Mouse (Mus musculus): ENCODE data around the gene Bcor.

The Bcor gene

GRCm38 (mm10) chrX:12127106-12127670 is 33.0 kb downstream of the Bcor start:
- no peak for DNase-seq (ENCODE audit: low spot score in 2 of 2)

- DNase-seq (ENCODE audit: low spot score in 2 of 2) = no peak
These were observed 33.6 kb downstream of the Bcor start for GRCm38 (mm10) chrX:12126408-12127105.

GRCm38 (mm10) chrX:12124571-12124970 is 35.6 kb downstream of the Bcor start:
- no peak for DNase-seq (ENCODE audit: low spot score in 2 of 2)

GRCm38 (mm10) chrX:12123687-12124087 is 36.5 kb downstream of the Bcor start:
- DNase-seq (ENCODE audit: low spot score in 2 of 2) = no peak

- peak in 1 of 2 experiments; percentile 63 for DNase-seq (ENCODE audit: low spot score in 2 of 2)
These were observed 37.4 kb downstream of the Bcor start for GRCm38 (mm10) chrX:12122594-12123331.

GRCm38 (mm10) chrX:12119476-12119875 is 40.7 kb downstream of the Bcor start:
- DNase-seq (ENCODE audit: low spot score in 2 of 2) = no peak

GRCm38 (mm10) chrX:12116128-12116527 is 44.0 kb downstream of the Bcor start:
- DNase-seq (ENCODE audit: low spot score in 2 of 2) = no peak

- no peak for DNase-seq (ENCODE audit: low spot score in 2 of 2)
These were observed 48.0 kb downstream of the Bcor start for GRCm38 (mm10) chrX:12112166-12112565.

- DNase-seq (ENCODE audit: low spot score in 2 of 2) = no peak
These were observed 49.6 kb downstream of the Bcor start for GRCm38 (mm10) chrX:12110518-12110917.

GRCm38 (mm10) chrX:12105358-12105757 is 54.8 kb downstream of the Bcor start:
- no peak for DNase-seq (ENCODE audit: low spot score in 2 of 2)

GRCm38 (mm10) chrX:12096783-12097526 is 63.2 kb downstream of the Bcor start:
- no peak for DNase-seq (ENCODE audit: low spot score in 2 of 2)

GRCm38 (mm10) chrX:12093371-12093770 is 66.8 kb downstream of the Bcor start:
- no peak for DNase-seq (ENCODE audit: low spot score in 2 of 2)

GRCm38 (mm10) chrX:12091431-12092061 is 68.6 kb downstream of the Bcor start:
- no peak for DNase-seq (ENCODE audit: low spot score in 2 of 2)

- peak; percentile 34 to 74 for DNase-seq (ENCODE audit: low spot score in 2 of 2)
These were observed 69.2 kb downstream of the Bcor start for GRCm38 (mm10) chrX:12090871-12091404.

- DNase-seq (ENCODE audit: low spot score in 2 of 2) = peak in 1 of 2 experiments; percentile 69
These were observed 69.8 kb downstream of the Bcor start for GRCm38 (mm10) chrX:12090151-12090870.

- peak; percentile 60 to 81 for DNase-seq (ENCODE audit: low spot score in 2 of 2)
These were observed 70.6 kb downstream of the Bcor start for GRCm38 (mm10) chrX:12089353-12090081.

GRCm38 (mm10) chrX:12089027-12089340 is 71.2 kb downstream of the Bcor start:
- DNase-seq (ENCODE audit: low spot score in 2 of 2) = no peak

- peak; percentile 58 to 84 for DNase-seq (ENCODE audit: low spot score in 2 of 2)
These were observed 71.7 kb downstream of the Bcor start for GRCm38 (mm10) chrX:12088301-12089026.

- DNase-seq (ENCODE audit: low spot score in 2 of 2) = peak in 1 of 2 experiments; percentile 50
These were observed 72.4 kb downstream of the Bcor start for GRCm38 (mm10) chrX:12087511-12088300.
